8 mouse cellular contexts compared by ENCODE assay signal in the genomic region with DNA sequence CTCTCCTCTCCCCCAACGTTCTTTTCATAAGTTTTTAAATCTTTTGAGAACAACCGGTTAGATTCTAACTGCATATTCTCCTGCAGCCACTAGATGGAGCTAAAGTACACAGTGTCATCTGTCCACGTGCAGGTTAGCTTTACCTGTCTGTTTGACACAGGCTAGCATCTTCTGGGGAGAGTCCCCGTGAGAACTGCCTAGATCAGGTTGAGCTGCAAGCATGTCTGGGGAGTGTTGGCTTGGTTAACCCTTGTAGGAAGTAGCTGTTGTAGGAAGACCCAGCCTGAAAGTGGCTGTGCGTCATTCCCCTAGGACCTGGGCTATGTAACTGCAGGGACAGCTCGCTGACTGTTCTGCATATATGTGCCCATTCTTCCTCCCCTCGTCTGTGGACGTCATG.
DNase-seq lines count a peak whose midpoint lies in the region; ATAC-seq and TF ChIP-seq lines count a peak whose summit lies in the region.

No protein-coding gene starts in this region.

- ATAC-seq in heart, embryonic 11.5 days (replicated peaks; ENCODE audit: insufficient number of reproducible peaks, low FRiP score, low TSS enrichment), result no peak
- ATAC-seq in forebrain, embryonic 13.5 days, result 0 out of 2 replicates have a peak, but pooled peaks have one; percentile 19
- ATAC-seq in neural tube, embryonic 11.5 days (ENCODE audit: insufficient read depth, low FRiP score, low TSS enrichment), result no peak

- H3K79me2 ChIP-seq in heart, adult 2 months (replicated peaks; ENCODE audit: control insufficient read depth, insufficient read depth, low read length), result no peaks in the 10 kb centered on the region

- no peak for TF ChIP-seq POLR2A in heart, adult 2 months (IDR thresholded peaks at IDR 0.05; ENCODE audit: insufficient read depth, low read depth, low read length)

- H3K27me3 ChIP-seq in heart, adult 2 months (ENCODE audit: control insufficient read depth, insufficient read depth, low read length), result no peaks in the 10 kb centered on the region
- H3K27me3 ChIP-seq in heart, embryonic 11.5 days (ENCODE audit: control insufficient read depth, insufficient read depth, low read length), result no peaks in the 10 kb centered on the region
- H3K27me3 ChIP-seq in forebrain, embryonic 13.5 days, result peaks cover 5% of the 10 kb centered on the region
- no peaks in the 10 kb centered on the region for H3K27me3 ChIP-seq in neural tube, embryonic 11.5 days (ENCODE audit: control insufficient read depth, insufficient read depth, low read length)

- intact Hi-C loops in heart, adult 2 months (cut with DNase I), result loop anchor here (1.0 kb wide), 2 partner anchors 282 to 375 kb away; no protein-coding TSS in a partner anchor
- intact Hi-C loops in left cerebral cortex, postnatal 36 days (cut with DNase I), result loop anchor here (1.0 to 5.0 kb wide), 3 partner anchors 314 to 375 kb away; no protein-coding TSS in a partner anchor

- H3K36me3 ChIP-seq in heart, adult 2 months (ENCODE audit: control insufficient read depth, insufficient read depth, low read length), result no peaks in the 10 kb centered on the region
- H3K36me3 ChIP-seq in heart, embryonic 11.5 days (ENCODE audit: control insufficient read depth, insufficient read depth, low read length), result no peaks in the 10 kb centered on the region
- H3K36me3 ChIP-seq in forebrain, embryonic 13.5 days (ENCODE audit: poor library complexity, severe bottlenecking), result no peaks in the 10 kb centered on the region
- no peaks in the 10 kb centered on the region for H3K36me3 ChIP-seq in neural tube, embryonic 11.5 days (ENCODE audit: control insufficient read depth, insufficient read depth, low read length)

- H3K27ac ChIP-seq in heart, adult 2 months, result no peak overlapping the region
- H3K27ac ChIP-seq in heart, embryonic 11.5 days (ENCODE audit: low read depth, low read length), result no peak overlapping the region
- no peak overlapping the region for H3K27ac ChIP-seq in forebrain, embryonic 13.5 days
- no peak overlapping the region for H3K27ac ChIP-seq in neural tube, embryonic 11.5 days (ENCODE audit: low read depth, low read length)

- no peak overlapping the region for H3K4me2 ChIP-seq in heart, embryonic 11.5 days
- no peak overlapping the region for H3K4me2 ChIP-seq in forebrain, embryonic 13.5 days
- no peak overlapping the region for H3K4me2 ChIP-seq in neural tube, embryonic 11.5 days (ENCODE audit: low read depth)

- H3K4me1 ChIP-seq in heart, adult 2 months (ENCODE audit: control insufficient read depth, insufficient read depth, low read length), result no peaks in the 10 kb centered on the region
- no peaks in the 10 kb centered on the region for H3K4me1 ChIP-seq in heart, embryonic 11.5 days (ENCODE audit: control insufficient read depth, insufficient read depth, low read length)
- H3K4me1 ChIP-seq in forebrain, embryonic 13.5 days, result no peaks in the 10 kb centered on the region; the same call in 1 of the 2 replicates
- no peaks in the 10 kb centered on the region for H3K4me1 ChIP-seq in neural tube, embryonic 11.5 days (ENCODE audit: control insufficient read depth, insufficient read depth, low read length)

- peak; percentile 91 for TF ChIP-seq CTCF in heart, adult 2 months (IDR thresholded peaks at IDR 0.05)

- no peak for TF ChIP-seq EP300 in heart, adult 2 months (IDR thresholded peaks at IDR 0.05; ENCODE audit: insufficient read depth, low read depth, low read length)

- 25% methylated on average over 8 of the region's 8 CpGs for WGBS in heart, adult 2 months
- 29% methylated on average over 8 of the region's 8 CpGs for WGBS in heart, embryonic 11.5 days (ENCODE audit: insufficient replicate concordance)
- 38% methylated on average over 8 of the region's 8 CpGs for WGBS in forebrain, embryonic 13.5 days
- WGBS in neural tube, embryonic 11.5 days, result 34% methylated on average over 8 of the region's 8 CpGs

- peak in 1 of 2 experiments; percentile 26 for DNase-seq in heart, adult 2 months
- DNase-seq in CD4-positive helper T cell, adult 2 months (ENCODE audit: low read depth, low spot score), result peak; percentile 44
- peak; percentile 65 for DNase-seq in brain, adult 2 months (ENCODE audit: low read depth, low spot score)
- DNase-seq in left cerebral cortex, postnatal 36 days (ENCODE audit: low spot score in 2 of 2), result peak; percentile 23 to 38
- DNase-seq in neural tube, embryonic 11.5 days (ENCODE audit: low spot score), result peak; percentile 47
- no peak for DNase-seq in ovary, postnatal 36 days (ENCODE audit: low spot score)

- no peaks in the 10 kb centered on the region for H3K9me3 ChIP-seq in heart, embryonic 11.5 days (replicated peaks; ENCODE audit: control insufficient read depth, low read length)
- H3K9me3 ChIP-seq in forebrain, embryonic 13.5 days (replicated peaks), result no peaks in the 10 kb centered on the region
- H3K9me3 ChIP-seq in neural tube, embryonic 11.5 days (ENCODE audit: control insufficient read depth, low read length), result no peaks in the 10 kb centered on the region

- H3K4me3 ChIP-seq in heart, adult 2 months, result no peak overlapping the region
- H3K4me3 ChIP-seq in heart, embryonic 11.5 days (ENCODE audit: low read depth, low read length), result no peak overlapping the region
- H3K4me3 ChIP-seq in forebrain, embryonic 13.5 days, result no peak overlapping the region
- H3K4me3 ChIP-seq in neural tube, embryonic 11.5 days (ENCODE audit: low read depth, low read length), result no peak overlapping the region

- no peak overlapping the region for H3K9ac ChIP-seq in heart, adult 2 months (ENCODE audit: low read depth, low read length)
- no peak overlapping the region for H3K9ac ChIP-seq in heart, embryonic 11.5 days (ENCODE audit: low read depth, low read length)
- no peak overlapping the region for H3K9ac ChIP-seq in forebrain, embryonic 13.5 days
- H3K9ac ChIP-seq in neural tube, embryonic 11.5 days (ENCODE audit: low read length), result no peak overlapping the region
